Mouse (Mus musculus) hindbrain, embryonic 10.5 days (tissue): ENCODE results near the gene Veph1. TPM values are rescaled to one million over a fixed set of nuclear protein-coding genes. Genes with fewer than 3 reads are reported as not detected.

Experiments used
- DNase-seq: peaks from one replicate; pipeline ENCODE4 v3.0.0-alpha.2; 2017; ENCODE audit warnings: low spot score
- H3K27ac ChIP-seq: fragments of 300-500 bp; sonication (generic); 2 replicates; pipeline ENCODE4 v1.5.1; 2016; ENCODE audit warnings: mild to moderate bottlenecking, moderate library complexity
- H3K27me3 ChIP-seq: fragments of 300-500 bp; sonication (generic); 2 replicates; pipeline ENCODE4 v1.6.1; 2016; ENCODE audit warnings: mild to moderate bottlenecking; ENCODE audit not compliant: poor library complexity, insufficient read depth, severe bottlenecking
- H3K36me3 ChIP-seq: fragments of 300-500 bp; sonication (generic); 2 replicates; pipeline ENCODE4 v1.6.1; 2016; ENCODE audit warnings: mild to moderate bottlenecking, moderate library complexity
- H3K4me1 ChIP-seq: fragments of 300-500 bp; sonication (generic); replicated peaks from 2 replicates; pipeline ENCODE4 v1.6.1; 2016; ENCODE audit warnings: mild to moderate bottlenecking
- H3K4me3 ChIP-seq: fragments of 300-500 bp; sonication (generic); 2 replicates; pipeline ENCODE4 v1.5.1; 2016; ENCODE audit warnings: mild to moderate bottlenecking, moderate library complexity
- H3K9me3 ChIP-seq: fragments of 300-500 bp; sonication (generic); 2 replicates; pipeline ENCODE4 v1.6.1; 2016; ENCODE audit warnings: mild to moderate bottlenecking, moderate library complexity
- WGBS: fragments of 180-500 bp; shearing (Covaris S2); methylation state at CpG from one replicate; pipeline ENCODE4 v1.1.7; 2016; 5-methylcytosine and 5-hydroxymethylcytosine counted together
- polyA plus RNA-seq: library from polyadenylated mRNA; unstranded; fragments of >200 nt; fragmentation: Nextera tagmentation; extraction: Ambion mirVana; gene quantifications from 2 replicates; pipeline ENCODE4 v1.2.1, GENCODE M21; 2016

Gene Veph1
- polyA plus RNA-seq, 1 experiment from 2014 or later, result 11.4 TPM

DNA sequence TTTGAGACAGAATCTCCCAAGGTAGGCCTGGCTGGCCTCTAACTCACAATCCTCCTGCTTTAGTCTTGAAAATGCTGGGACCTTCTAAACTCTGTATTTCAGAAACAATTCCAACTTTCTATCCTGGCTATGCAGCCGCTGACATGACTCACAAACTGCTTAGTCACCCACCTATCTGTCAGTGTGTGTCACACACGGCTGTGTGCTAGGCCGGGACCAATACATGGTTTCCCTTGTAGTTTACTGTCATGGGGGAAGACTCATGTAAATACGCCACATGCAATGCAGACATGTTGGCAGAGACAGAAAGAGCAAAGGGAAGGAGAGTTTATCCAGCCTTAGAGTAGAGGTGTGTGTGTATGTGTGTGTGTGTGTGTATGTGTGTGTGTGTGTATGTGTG is 216.8 kb downstream of the Veph1 start:
- H3K36me3 ChIP-seq, result no peaks in the 10 kb centered on the region
- DNase-seq, result no peak
- H3K4me1 ChIP-seq, result no peaks in the 10 kb centered on the region
- no peaks in the 10 kb centered on the region for H3K27me3 ChIP-seq
- H3K4me3 ChIP-seq, result no peak overlapping the region
- 90% methylated on average over 4 of the region's 4 CpGs for WGBS
- no peak overlapping the region for H3K27ac ChIP-seq
- no peaks in the 10 kb centered on the region for H3K9me3 ChIP-seq

GRCm38 (mm10) chr3:66078898-66079537 is 217.6 kb downstream of the Veph1 start:
- no peak overlapping the region for H3K4me3 ChIP-seq
- no peak overlapping the region for H3K27ac ChIP-seq
- no peaks in the 10 kb centered on the region for H3K4me1 ChIP-seq
- peak; percentile 6 for DNase-seq
- no peaks in the 10 kb centered on the region for H3K9me3 ChIP-seq
- H3K27me3 ChIP-seq, result no peaks in the 10 kb centered on the region
- H3K36me3 ChIP-seq, result no peaks in the 10 kb centered on the region
- WGBS, result 71% methylated on average over 6 of the region's 6 CpGs

DNA sequence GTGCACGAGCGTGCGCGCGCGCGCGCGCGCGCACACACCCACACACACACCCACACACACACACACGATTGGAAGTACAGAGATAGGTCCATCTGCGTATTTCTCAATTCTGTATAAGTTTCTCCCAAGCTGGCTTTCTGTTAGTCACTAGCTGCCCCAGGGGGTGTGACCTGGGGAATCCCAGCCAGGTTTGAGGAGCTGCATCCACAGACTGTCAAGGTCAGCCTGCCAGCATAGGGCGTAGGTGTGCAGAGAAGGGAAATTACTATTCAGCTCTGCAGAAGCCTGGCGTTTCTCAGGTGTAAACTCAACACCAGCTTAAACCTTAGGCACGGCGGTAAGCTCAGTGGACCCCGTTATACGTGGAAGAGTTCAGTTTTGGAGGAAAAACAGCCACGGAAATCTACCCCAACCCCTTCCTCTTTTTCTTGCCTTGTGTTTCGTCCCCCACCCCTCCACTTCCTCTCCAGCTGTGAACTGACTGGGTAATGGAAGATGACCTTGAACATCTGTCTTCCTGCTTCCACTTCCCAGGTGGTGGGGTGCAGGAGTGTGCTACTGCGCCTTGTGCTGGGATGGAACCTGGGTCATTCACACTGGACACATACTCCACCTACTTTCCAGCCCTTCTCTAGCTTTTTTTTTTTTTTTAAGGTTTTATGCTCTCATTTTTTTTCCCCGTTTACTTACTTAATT is 218.5 kb downstream of the Veph1 start:
- 86% methylated on average over 23 of the region's 23 CpGs for WGBS
- Histone ChIP-seq H3K4me3 (no peak overlapping the region), H3K36me3 (no peaks in the 10 kb centered on the region), H3K4me1 (no peaks in the 10 kb centered on the region), H3K27ac (no peak overlapping the region), H3K9me3 (no peaks in the 10 kb centered on the region), H3K27me3 (no peaks in the 10 kb centered on the region)
- DNase-seq, result no peak

DNA sequence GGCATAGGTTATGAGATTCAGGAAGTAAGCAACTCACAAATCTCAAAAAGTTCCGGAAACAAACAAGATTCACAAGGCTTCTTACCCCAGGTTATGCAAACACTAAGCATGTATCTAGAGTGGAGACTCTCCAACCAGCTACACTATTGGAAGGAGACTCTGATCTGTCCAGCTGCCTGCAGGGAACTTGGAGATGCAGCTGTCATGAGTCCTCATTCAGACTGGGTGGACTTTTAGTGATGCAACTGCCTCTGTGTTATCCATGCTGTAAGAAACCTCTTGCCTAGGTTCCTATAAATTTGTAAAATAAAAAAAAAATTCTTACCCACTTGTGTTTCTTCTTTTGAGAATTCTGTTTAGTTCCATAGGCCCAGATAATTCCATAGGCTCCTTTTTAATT is 226.4 kb downstream of the Veph1 start:
- WGBS, result 94% methylated on average over 1 of the region's 1 CpGs
- H3K27ac ChIP-seq, result no peak overlapping the region
- no peaks in the 10 kb centered on the region for H3K4me1 ChIP-seq
- no peaks in the 10 kb centered on the region for H3K27me3 ChIP-seq
- H3K36me3 ChIP-seq, result no peaks in the 10 kb centered on the region
- H3K4me3 ChIP-seq, result no peak overlapping the region
- H3K9me3 ChIP-seq, result no peaks in the 10 kb centered on the region
- DNase-seq, result no peak

GRCm38 (mm10) chr3:66063881-66064280 is 232.8 kb downstream of the Veph1 start:
- Histone ChIP-seq H3K9me3 (no peaks in the 10 kb centered on the region), H3K4me3 (no peak overlapping the region), H3K27me3 (no peaks in the 10 kb centered on the region), H3K36me3 (no peaks in the 10 kb centered on the region), H3K4me1 (no peaks in the 10 kb centered on the region), H3K27ac (no peak overlapping the region)
- peak; percentile 15 for DNase-seq
- WGBS, result 52% methylated on average over 6 of the region's 6 CpGs

DNA sequence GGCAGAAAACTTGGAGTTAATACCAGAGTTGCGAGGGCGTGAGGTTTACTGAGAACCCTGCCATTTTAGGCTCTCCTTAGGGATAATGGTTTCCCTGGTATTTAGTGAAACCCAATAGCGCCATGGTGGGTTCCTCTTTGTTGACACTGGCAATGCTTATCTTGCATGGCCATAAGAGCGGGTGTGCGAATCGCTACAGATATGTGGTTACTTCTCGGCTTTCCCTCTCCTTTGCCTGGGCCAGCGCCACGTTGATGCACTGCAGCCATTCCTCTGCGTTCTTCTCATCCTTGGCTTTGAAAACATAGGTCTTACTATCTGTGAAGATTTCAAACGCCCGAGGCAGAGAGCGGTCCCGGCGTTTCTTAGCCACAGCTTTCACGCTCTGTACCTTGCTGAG is 239.7 kb downstream of the Veph1 start:
- Histone ChIP-seq H3K9me3 (no peaks in the 10 kb centered on the region), H3K27ac (no peak overlapping the region), H3K4me1 (no peaks in the 10 kb centered on the region), H3K4me3 (no peak overlapping the region), H3K36me3 (no peaks in the 10 kb centered on the region), H3K27me3 (peaks cover 8% of the 10 kb centered on the region; the same call in 1 of the 2 replicates)
- 96% methylated on average over 16 of the region's 16 CpGs for WGBS
- DNase-seq, result no peak

DNA sequence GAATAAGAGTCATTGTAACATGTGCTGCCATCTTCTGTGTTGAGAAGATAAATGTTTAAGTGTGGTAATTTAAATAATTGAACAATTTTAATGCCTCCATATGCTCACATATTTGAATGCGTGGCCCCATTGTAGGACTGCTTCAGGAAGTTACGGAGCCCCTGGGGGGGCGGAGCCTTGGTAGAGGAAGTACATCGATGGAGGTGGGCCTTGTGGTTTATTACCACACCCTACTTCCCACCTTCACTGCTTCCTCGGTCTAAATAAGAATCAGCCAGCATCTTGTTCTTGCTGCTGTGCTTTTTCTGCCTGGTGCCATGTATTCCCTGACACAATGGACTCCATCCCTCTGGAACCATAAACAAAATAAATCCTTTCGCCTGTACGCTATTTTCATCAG is 241.0 kb downstream of the Veph1 start:
- no peak overlapping the region for H3K27ac ChIP-seq
- peaks cover 2% of the 10 kb centered on the region; the same call in 1 of the 2 replicates for H3K4me1 ChIP-seq
- H3K9me3 ChIP-seq, result no peaks in the 10 kb centered on the region
- WGBS, result 95% methylated on average over 7 of the region's 7 CpGs
- H3K27me3 ChIP-seq, result peaks cover 9% of the 10 kb centered on the region; the same call in 1 of the 2 replicates
- DNase-seq, result no peak
- no peaks in the 10 kb centered on the region for H3K36me3 ChIP-seq
- H3K4me3 ChIP-seq, result no peak overlapping the region

- Histone ChIP-seq H3K4me1 (peaks cover 9% of the 10 kb centered on the region; the same call in 1 of the 2 replicates), H3K4me3 (no peak overlapping the region), H3K27ac (no peak overlapping the region), H3K36me3 (no peaks in the 10 kb centered on the region), H3K9me3 (no peaks in the 10 kb centered on the region), H3K27me3 (peaks cover 21% of the 10 kb centered on the region; the same call in 1 of the 2 replicates)
- 61% methylated on average over 10 of the region's 10 CpGs for WGBS
- no peak for DNase-seq
Observed at GRCm38 (mm10) chr3:66050092-66050886, 246.3 kb downstream of the Veph1 start.

- no peak for DNase-seq
Observed at GRCm38 (mm10) chr3:66040857-66041494, 255.7 kb downstream of the Veph1 start.

DNA sequence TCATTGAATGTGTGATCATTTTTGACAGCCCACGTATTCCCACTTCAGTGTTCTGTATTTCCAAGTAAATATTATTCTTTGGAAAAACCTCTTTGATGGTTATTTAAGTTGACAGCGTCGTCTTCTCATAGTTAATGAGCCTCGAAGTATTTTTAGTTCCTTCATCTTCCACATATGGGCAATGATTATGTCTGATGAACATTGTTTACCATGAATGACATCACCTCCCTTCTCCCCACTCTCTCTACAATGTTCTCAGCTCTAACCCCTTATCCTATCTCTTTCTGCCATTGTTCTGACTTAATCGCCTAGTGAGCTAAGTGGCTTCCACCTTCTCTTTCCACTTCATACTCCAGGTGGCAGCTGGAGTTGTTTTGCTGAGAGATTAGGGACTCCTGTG is 261.4 kb downstream of the Veph1 start:
- H3K36me3 ChIP-seq, result no peaks in the 10 kb centered on the region
- no peaks in the 10 kb centered on the region for H3K4me1 ChIP-seq
- no peaks in the 10 kb centered on the region for H3K27me3 ChIP-seq
- H3K9me3 ChIP-seq, result no peaks in the 10 kb centered on the region
- no peak overlapping the region for H3K27ac ChIP-seq
- H3K4me3 ChIP-seq, result no peak overlapping the region
- no peak for DNase-seq
- 89% methylated on average over 5 of the region's 5 CpGs for WGBS

More at GRCm38 (mm10) chr3:66040857-66041494, 255.7 kb downstream of the Veph1 start:
- Histone ChIP-seq H3K9me3 (no peaks in the 10 kb centered on the region), H3K4me3 (no peak overlapping the region), H3K4me1 (no peaks in the 10 kb centered on the region), H3K27me3 (no peaks in the 10 kb centered on the region), H3K36me3 (no peaks in the 10 kb centered on the region), H3K27ac (no peak overlapping the region)
- WGBS, result 76% methylated on average over 5 of the region's 5 CpGs

- Histone ChIP-seq H3K27me3 (no peaks in the 10 kb centered on the region), H3K36me3 (no peaks in the 10 kb centered on the region), H3K4me1 (no peaks in the 10 kb centered on the region), H3K9me3 (no peaks in the 10 kb centered on the region), H3K4me3 (no peak overlapping the region), H3K27ac (no peak overlapping the region)
- 86% methylated on average over 2 of the region's 2 CpGs for WGBS
- DNase-seq, result no peak
Observed at GRCm38 (mm10) chr3:66033346-66033745, 263.3 kb downstream of the Veph1 start.

GRCm38 (mm10) chr3:66025454-66025853 is 271.2 kb downstream of the Veph1 start:
- H3K4me3 ChIP-seq, result no peak overlapping the region
- H3K4me1 ChIP-seq, result no peaks in the 10 kb centered on the region
- no peaks in the 10 kb centered on the region for H3K27me3 ChIP-seq
- no peak for DNase-seq
- WGBS, result 81% methylated on average over 3 of the region's 3 CpGs
- no peaks in the 10 kb centered on the region for H3K36me3 ChIP-seq
- no peak overlapping the region for H3K27ac ChIP-seq
- H3K9me3 ChIP-seq, result no peaks in the 10 kb centered on the region
